Mouse (Mus musculus): ENCODE results near the gene Sdhaf2.

DNA sequence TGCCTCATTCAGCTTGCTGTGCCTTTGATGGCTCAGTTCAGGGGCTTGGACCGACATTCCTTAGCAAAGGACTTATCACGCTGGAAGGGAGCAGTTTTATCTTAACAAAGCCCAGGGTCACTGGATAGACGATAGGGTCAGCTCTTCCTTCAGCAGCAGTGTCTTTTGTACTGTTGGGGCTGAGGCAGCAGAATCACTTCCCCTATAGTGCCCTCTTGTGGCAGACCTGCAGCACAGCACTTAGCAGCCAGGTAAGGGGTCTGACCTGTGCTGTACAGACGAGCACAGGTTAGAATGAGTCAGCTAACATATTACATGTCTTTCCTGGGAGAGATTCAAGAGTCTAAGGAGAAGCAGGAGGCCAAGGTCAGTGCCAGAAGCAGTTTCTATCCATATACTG lies 23.4 kb downstream of the Sdhaf2 start:
- peak; percentile 92 for TF ChIP-seq CTCF (IDR thresholded peaks at IDR 0.05; ENCODE audit: low read depth, low read length)
- TF ChIP-seq POLR2A (IDR thresholded peaks at IDR 0.05; ENCODE audit: extremely low read depth, insufficient read depth, low read length) = no peak

Data from liver, adult 2 months (tissue).